ENCODE assay signal across 14 mouse cellular contexts in genomic region chr2:47862446-47862845, GRCm38 (mm10).
"Had no signal": no experiment of that assay in that cellular context is flagged by ENCODE, and none has a peak within 500 bp of the region (broad histone marks: within the 10 kb centered on the region; RNA-seq: fewer than 3 reads in every experiment).

No protein-coding gene starts in this region.

- H3K27ac ChIP-seq: lung, embryonic 15.5 days; macrophage; midbrain, embryonic 13.5 days; midbrain, embryonic 15.5 days; neural tube, embryonic 12.5 days had no signal

- H3K4me3 ChIP-seq: lung, embryonic 15.5 days; megakaryocyte, embryonic 14.5 days; midbrain, embryonic 13.5 days; midbrain, embryonic 15.5 days; neural tube, embryonic 12.5 days had no signal

- DNase-seq: lung, adult 2 months; lung, postnatal 14 days; lung, postnatal 36 days; right cerebral cortex, postnatal 14 days; spleen, adult 18-20 months; thymus, adult 18-20 months; thymus, postnatal 14 days; thymus, postnatal 36 days had no signal
